In genomic region chr13:76250092-76250491, GRCm38 (mm10) we compare ENCODE assay signal across 31 mouse cellular contexts. TPM values are rescaled to one million over a fixed set of nuclear protein-coding genes. Genes with fewer than 3 reads are reported as not detected.
DNase-seq lines count a peak whose midpoint lies in the region; ATAC-seq and TF ChIP-seq lines count a peak whose summit lies in the region.
"Had no signal": no experiment of that assay in that cellular context is flagged by ENCODE, and none has a peak within 500 bp of the region (broad histone marks: within the 10 kb centered on the region; RNA-seq: fewer than 3 reads in every experiment).

No protein-coding gene starts in this region.

- TF ChIP-seq EP300 in CH12.LX (IDR thresholded peaks at IDR 0.05; ENCODE audit: low read length) = peak; percentile 97

- ATAC-seq in limb, embryonic 11.5 days (ENCODE audit: insufficient number of reproducible peaks, low FRiP score, low TSS enrichment, low read depth) = peak; percentile 45; the same call in 1 of the 2 replicates
- peak; percentile 65; the same call in 1 of the 2 replicates for ATAC-seq in embryonic facial prominence, embryonic 14.5 days (ENCODE audit: low read depth)
- peak; percentile 52; the same call in 1 of the 2 replicates for ATAC-seq in limb, embryonic 13.5 days (ENCODE audit: low FRiP score, low read depth)
- no peak for ATAC-seq in heart, embryonic 12.5 days (ENCODE audit: insufficient number of reproducible peaks, low FRiP score)
- ATAC-seq: forebrain, embryonic 15.5 days had no signal

- no peaks in the 10 kb centered on the region for H3K9me3 ChIP-seq in limb, embryonic 11.5 days (ENCODE audit: control insufficient read depth, low read length)
- no peaks in the 10 kb centered on the region for H3K9me3 ChIP-seq in limb, embryonic 10.5 days (replicated peaks)
- H3K9me3 ChIP-seq in CH12.LX (replicated peaks; ENCODE audit: low read length) = peaks cover 2% of the 10 kb centered on the region
- no peaks in the 10 kb centered on the region for H3K9me3 ChIP-seq in embryonic facial prominence, embryonic 14.5 days (ENCODE audit: control insufficient read depth, low read length)
- H3K9me3 ChIP-seq in limb, embryonic 13.5 days = no peaks in the 10 kb centered on the region
- H3K9me3 ChIP-seq in heart, embryonic 12.5 days (replicated peaks) = no peaks in the 10 kb centered on the region
- H3K9me3 ChIP-seq: forebrain, embryonic 12.5 days; forebrain, embryonic 15.5 days; heart, embryonic 10.5 days; hindbrain, embryonic 12.5 days; hindbrain, embryonic 15.5 days had no signal

- H3K4me3 ChIP-seq in limb, embryonic 11.5 days (ENCODE audit: low read depth, low read length) = no peak overlapping the region
- no peak overlapping the region for H3K4me3 ChIP-seq in limb, embryonic 10.5 days
- no peak overlapping the region for H3K4me3 ChIP-seq in CH12.LX (replicated peaks in 1 of 3; ENCODE audit: low read depth in 2 of 3, low read length in 2 of 3, poor library complexity in 1 of 3)
- H3K4me3 ChIP-seq in embryonic facial prominence, embryonic 14.5 days (ENCODE audit: low read depth, low read length) = no peak overlapping the region
- no peak overlapping the region for H3K4me3 ChIP-seq in limb, embryonic 13.5 days
- H3K4me3 ChIP-seq in heart, embryonic 12.5 days = no peak overlapping the region
- H3K4me3 ChIP-seq: erythroblast, embryonic 14.5 days; forebrain, embryonic 12.5 days; forebrain, embryonic 15.5 days; heart, adult 2 months; heart, embryonic 10.5 days; hindbrain, embryonic 12.5 days; hindbrain, embryonic 15.5 days had no signal

- H3K4me2 ChIP-seq in limb, embryonic 11.5 days (ENCODE audit: low read depth, severe bottlenecking) = no peak overlapping the region
- H3K4me2 ChIP-seq in CH12.LX (ENCODE audit: insufficient read depth, low read depth, poor library complexity, severe bottlenecking) = no peak overlapping the region
- no peak overlapping the region for H3K4me2 ChIP-seq in embryonic facial prominence, embryonic 14.5 days (ENCODE audit: low read depth, low read length)
- H3K4me2 ChIP-seq in limb, embryonic 13.5 days (replicated peaks) = no peak overlapping the region
- no peak overlapping the region for H3K4me2 ChIP-seq in heart, embryonic 12.5 days
- H3K4me2 ChIP-seq: forebrain, embryonic 12.5 days; forebrain, embryonic 15.5 days; hindbrain, embryonic 12.5 days; hindbrain, embryonic 15.5 days had no signal

- WGBS in limb, embryonic 11.5 days = 66% methylated on average over 7 of the region's 7 CpGs
- WGBS in limb, embryonic 10.5 days = 78% methylated on average over 7 of the region's 7 CpGs
- 55% methylated on average over 7 of the region's 7 CpGs for WGBS in embryonic facial prominence, embryonic 14.5 days
- 39% methylated on average over 7 of the region's 7 CpGs for WGBS in limb, embryonic 13.5 days
- WGBS in heart, embryonic 12.5 days = 75% methylated on average over 7 of the region's 7 CpGs

- no peaks in the 10 kb centered on the region for H3K79me2 ChIP-seq in CH12.LX (replicated peaks; ENCODE audit: control insufficient read depth, extremely low read depth, insufficient read depth, poor library complexity, severe bottlenecking)

- TF ChIP-seq CTCF in CH12.LX (conservative IDR thresholded peaks at IDR 0.05 in 1 of 2, IDR thresholded peaks at IDR 0.05 in 1 of 2; ENCODE audit: low read depth in 2 of 2, low read length in 2 of 2) = no peak

- H3K9ac ChIP-seq in limb, embryonic 11.5 days (ENCODE audit: low read length) = no peak overlapping the region
- 0 out of 2 replicates have a peak overlapping the region, but pooled peaks have one; percentile 0 for H3K9ac ChIP-seq in CH12.LX (ENCODE audit: insufficient read depth, low read depth)
- no peak overlapping the region for H3K9ac ChIP-seq in embryonic facial prominence, embryonic 14.5 days (ENCODE audit: low read depth, low read length)
- H3K9ac ChIP-seq in limb, embryonic 13.5 days = no peak overlapping the region
- H3K9ac ChIP-seq in heart, embryonic 12.5 days = no peak overlapping the region
- H3K9ac ChIP-seq: forebrain, embryonic 12.5 days; forebrain, embryonic 15.5 days; hindbrain, embryonic 12.5 days; hindbrain, embryonic 15.5 days had no signal

- H3K4me1 ChIP-seq in limb, embryonic 11.5 days (ENCODE audit: control insufficient read depth, insufficient read depth, low read length) = no peaks in the 10 kb centered on the region
- no peaks in the 10 kb centered on the region for H3K4me1 ChIP-seq in limb, embryonic 10.5 days
- peaks cover 12 to 37% of the 10 kb centered on the region in 2 experiments for H3K4me1 ChIP-seq in CH12.LX (ENCODE audit: control insufficient read depth in 1 of 2, insufficient read depth in 2 of 2)
- H3K4me1 ChIP-seq in embryonic facial prominence, embryonic 14.5 days (ENCODE audit: control insufficient read depth, insufficient read depth, low read length) = no peaks in the 10 kb centered on the region
- H3K4me1 ChIP-seq in limb, embryonic 13.5 days = no peaks in the 10 kb centered on the region
- no peaks in the 10 kb centered on the region for H3K4me1 ChIP-seq in heart, embryonic 12.5 days (replicated peaks)
- H3K4me1 ChIP-seq: forebrain, embryonic 12.5 days; forebrain, embryonic 15.5 days; heart, embryonic 10.5 days; hindbrain, embryonic 12.5 days; hindbrain, embryonic 15.5 days had no signal

- no peaks in the 10 kb centered on the region for H3K36me3 ChIP-seq in limb, embryonic 11.5 days (ENCODE audit: control insufficient read depth, insufficient read depth, low read length)
- no peaks in the 10 kb centered on the region for H3K36me3 ChIP-seq in limb, embryonic 10.5 days
- H3K36me3 ChIP-seq in CH12.LX (replicated peaks in 1 of 2; ENCODE audit: control insufficient read depth in 1 of 2, insufficient read depth in 1 of 2, low read length in 1 of 2) = no peaks in the 10 kb centered on the region
- no peaks in the 10 kb centered on the region for H3K36me3 ChIP-seq in embryonic facial prominence, embryonic 14.5 days (ENCODE audit: control insufficient read depth, insufficient read depth, low read length)
- H3K36me3 ChIP-seq in limb, embryonic 13.5 days = no peaks in the 10 kb centered on the region
- no peaks in the 10 kb centered on the region for H3K36me3 ChIP-seq in heart, embryonic 12.5 days
- H3K36me3 ChIP-seq: forebrain, embryonic 12.5 days; forebrain, embryonic 15.5 days; heart, embryonic 10.5 days; hindbrain, embryonic 12.5 days; hindbrain, embryonic 15.5 days had no signal

- in situ Hi-C loops in CH12.LX (cut with MboI; ENCODE audit: low pct_ligation_motif_present, low pct_unique_long_range_greater_than_20kb, low sequenced_read_pairs) = no loop called here

- TF ChIP-seq POLR2A in CH12.LX (IDR thresholded peaks at IDR 0.05; ENCODE audit: low read depth, low read length) = no peak

- DNase-seq in limb, embryonic 11.5 days (ENCODE audit: low spot score) = no peak
- no peak for DNase-seq in limb, embryonic 10.5 days (ENCODE audit: low spot score)
- peak; percentile 87 for DNase-seq in CH12.LX (ENCODE audit: extremely low read depth)
- DNase-seq in embryonic facial prominence, embryonic 14.5 days (ENCODE audit: low spot score) = peak; percentile 53
- DNase-seq in left cerebral cortex, postnatal 25 days (ENCODE audit: low spot score in 2 of 2) = no peak
- DNase-seq in layer of hippocampus, postnatal 36 days = no peak
- DNase-seq: adrenal gland, postnatal 14 days; B cell, adult 2 months; cerebellum, adult 11 months; cerebellum, adult 2 months; cerebellum, adult 9-11 months; cerebellum, postnatal 25 days; gastrocnemius, postnatal 10 days; gastrocnemius, postnatal 36 days; heart, adult 2 months had no signal

- TF ChIP-seq RAD21 in CH12.LX (IDR thresholded peaks at IDR 0.05; ENCODE audit: low read depth, low read length) = no peak; the same call in 1 of the 2 replicates

- no peaks in the 10 kb centered on the region for H3K27me3 ChIP-seq in limb, embryonic 11.5 days (ENCODE audit: control insufficient read depth, insufficient read depth, low read length)
- no peaks in the 10 kb centered on the region for H3K27me3 ChIP-seq in limb, embryonic 10.5 days (ENCODE audit: low read depth, poor library complexity, severe bottlenecking)
- no peaks in the 10 kb centered on the region for H3K27me3 ChIP-seq in CH12.LX (replicated peaks)
- H3K27me3 ChIP-seq in embryonic facial prominence, embryonic 14.5 days (replicated peaks; ENCODE audit: control insufficient read depth, insufficient read depth, low read length) = no peaks in the 10 kb centered on the region
- no peaks in the 10 kb centered on the region for H3K27me3 ChIP-seq in limb, embryonic 13.5 days
- no peaks in the 10 kb centered on the region for H3K27me3 ChIP-seq in heart, embryonic 12.5 days (replicated peaks)
- H3K27me3 ChIP-seq: forebrain, embryonic 12.5 days; forebrain, embryonic 15.5 days; hindbrain, embryonic 12.5 days; hindbrain, embryonic 15.5 days had no signal

- intact Hi-C loops in left cerebral cortex, postnatal 25 days (cut with DNase I) = no loop called here

- dilution Hi-C loops in CH12.LX (cut with MboI; ENCODE audit: extremely low pct_ligation_motif_present, extremely low pct_unique_long_range_greater_than_20kb, low sequenced_read_pairs) = no loop called here

- no peak overlapping the region for H3K27ac ChIP-seq in limb, embryonic 11.5 days (replicated peaks; ENCODE audit: low read depth, low read length)
- no peak overlapping the region for H3K27ac ChIP-seq in limb, embryonic 10.5 days
- H3K27ac ChIP-seq in CH12.LX (ENCODE audit: insufficient read depth, low read depth) = peak overlapping the region; percentile 30
- H3K27ac ChIP-seq in embryonic facial prominence, embryonic 14.5 days (replicated peaks; ENCODE audit: low read depth, low read length) = no peak overlapping the region
- no peak overlapping the region for H3K27ac ChIP-seq in limb, embryonic 13.5 days
- no peak overlapping the region for H3K27ac ChIP-seq in heart, embryonic 12.5 days (ENCODE audit: poor library complexity, severe bottlenecking)
- H3K27ac ChIP-seq: forebrain, embryonic 12.5 days; forebrain, embryonic 15.5 days; heart, adult 2 months; heart, embryonic 10.5 days; hindbrain, embryonic 12.5 days; hindbrain, embryonic 15.5 days had no signal

TF ChIP-seq in CH12.LX, 34 proteins besides CTCF, POLR2A, EP300 and RAD21 (continues in another document):
- no peak for TF ChIP-seq UBTF (IDR thresholded peaks at IDR 0.05; ENCODE audit: low read depth, low read length)
- peak; percentile 86 for TF ChIP-seq MEF2A (IDR thresholded peaks at IDR 0.05; ENCODE audit: borderline replicate concordance, low read depth, low read length)
- TF ChIP-seq JUN (IDR thresholded peaks at IDR 0.05; ENCODE audit: insufficient read depth, low read depth, low read length) = peak; percentile 80

RNA-seq across cellular contexts. Expression of gene Fam81b, which starts 54.8 kb away (rescaled TPM):
- not detected in 2 replicates for polyA plus RNA-seq in limb, embryonic 11.5 days (2014; fragmentation: Nextera tagmentation; extraction: Ambion mirVana)
- not detected in 2 replicates for polyA plus RNA-seq in limb, embryonic 10.5 days (2016; fragmentation: Nextera tagmentation; extraction: Ambion mirVana)
- total RNA-seq in CH12.LX (2012; rRNA removed) (not detected in 2 replicates), CH12.LX (2014; rRNA removed) (not detected in 2 replicates)
- polyA plus RNA-seq in CH12.LX (2012; ENCODE audit: insufficient read length, low read depth) = not detected in 2 replicates
- polyA plus RNA-seq in embryonic facial prominence, embryonic 14.5 days (2014; fragmentation: Nextera tagmentation; extraction: Ambion mirVana) = 0.17 and 1.6 TPM in 2 replicates
- polyA plus RNA-seq in limb, embryonic 13.5 days (2015; fragmentation: Nextera tagmentation; extraction: Ambion mirVana) = not detected in 2 replicates
- total RNA-seq in left cerebral cortex, postnatal 25 days (2021) = not detected
- not detected for total RNA-seq in layer of hippocampus, postnatal 36 days (2021)
- polyA plus RNA-seq in heart, embryonic 12.5 days (2016; fragmentation: Nextera tagmentation; extraction: Ambion mirVana) = not detected in 2 replicates
- total RNA-seq: adrenal gland, adult 2 months; adrenal gland, postnatal 14 days; adrenal gland, postnatal 4 days; common myeloid progenitor, adult 5-6 weeks; gastrocnemius, postnatal 10 days; gastrocnemius, postnatal 36 days; granulocyte monocyte progenitor cell, adult 5-6 weeks; heart, adult 2 months; heart, postnatal 25 days; MEL had no signal
- polyA plus RNA-seq: adrenal gland, adult 2 months; erythroblast, embryonic 14.5 days; heart, embryonic 10.5 days; heart, embryonic 14.5 days; heart, postnatal 0 days had no signal

Comparison
In these comparisons a context has a peak if more than half of its experiments do, and no peak if none do; other contexts are left out.
1. DNase-seq: peak in CH12.LX (single experiment) and embryonic facial prominence, embryonic 14.5 days (single experiment); none in limb, embryonic 11.5 days (single experiment), limb, embryonic 10.5 days (single experiment), left cerebral cortex, postnatal 25 days (0 of 2) and layer of hippocampus, postnatal 36 days (0 of 2).